Comparison of ENCODE assay signal across 8 mouse cellular contexts in genomic region chr4:34686874-34687567, GRCm38 (mm10). TPM values are rescaled to one million over a fixed set of nuclear protein-coding genes. Genes with fewer than 3 reads are reported as not detected.
DNase-seq lines count a peak whose midpoint lies in the region; ATAC-seq and TF ChIP-seq lines count a peak whose summit lies in the region.

Slc35a1 (minus strand) TSS chr4:34687438.

- peak within 1 kb of the TSS; percentile 90 for H3K27ac ChIP-seq in gastrocnemius, adult 2 months
- peak within 1 kb of the TSS; percentile 97 for H3K27ac ChIP-seq in hindbrain, postnatal 0 days

- H3K4me3 ChIP-seq in gastrocnemius, adult 2 months, result peak within 1 kb of the TSS; percentile 84
- peak within 1 kb of the TSS; percentile 94 for H3K4me3 ChIP-seq in hindbrain, postnatal 0 days (ENCODE audit: low read length)
- peak within 1 kb of the TSS; percentile 93 for H3K4me3 ChIP-seq in megakaryocyte, embryonic 14.5 days (replicated peaks)

- no peak; the same call in 1 of the 2 replicates for TF ChIP-seq CTCF in gastrocnemius, adult 2 months (IDR thresholded peaks at IDR 0.05)
- TF ChIP-seq CTCF in hindbrain, postnatal 0 days (IDR thresholded peaks at IDR 0.05; ENCODE audit: low read depth), result peak; percentile 21; the same call in 1 of the 2 replicates

- H3K4me1 ChIP-seq in hindbrain, postnatal 0 days (ENCODE audit: insufficient read depth, low read length), result 0 out of 2 replicates have a peak, but pooled peaks cover 3% of the 10 kb centered on the region
- H3K4me1 ChIP-seq in megakaryocyte, embryonic 14.5 days, result peaks cover 19% of the 10 kb centered on the region

- H3K9ac ChIP-seq in hindbrain, postnatal 0 days (replicated peaks; ENCODE audit: low read length), result peak within 1 kb of the TSS; percentile 95

- H3K4me2 ChIP-seq in hindbrain, postnatal 0 days (ENCODE audit: low read depth, low read length), result peak within 1 kb of the TSS; percentile 60

- H3K36me3 ChIP-seq in hindbrain, postnatal 0 days (ENCODE audit: insufficient read depth, low read length), result peaks cover 5% of the 10 kb centered on the region
- peaks cover 12% of the 10 kb centered on the region for H3K36me3 ChIP-seq in megakaryocyte, embryonic 14.5 days (replicated peaks; ENCODE audit: low read length)

- H3K9me3 ChIP-seq in hindbrain, postnatal 0 days (ENCODE audit: low read length), result no peaks in the 10 kb centered on the region
- H3K9me3 ChIP-seq in megakaryocyte, embryonic 14.5 days, result no peaks in the 10 kb centered on the region

- peak; percentile 96 for ATAC-seq in common myeloid progenitor, adult 5-6 weeks (replicated peaks; ENCODE audit: low read depth, poor library complexity, severe bottlenecking)
- peak; percentile 99 for ATAC-seq in hindbrain, postnatal 0 days

- peak; percentile 94 for DNase-seq in ZHBTc4 (ENCODE audit: low read depth, low spot score)
- DNase-seq in gastrocnemius, adult 2 months, result peak; percentile 97
- DNase-seq in hindbrain, postnatal 0 days (ENCODE audit: low spot score), result peak; percentile 97
- peak; percentile 90 to 94 for DNase-seq in left cerebral cortex, adult 8-10 months (ENCODE audit: low spot score in 2 of 2)
- peak; percentile 96 for DNase-seq in right cerebral cortex, postnatal 10 days (ENCODE audit: low spot score in 2 of 2)
- peak; percentile 89 for DNase-seq in urinary bladder, postnatal 25 days (ENCODE audit: low spot score)

- no peaks in the 10 kb centered on the region for H3K27me3 ChIP-seq in hindbrain, postnatal 0 days (ENCODE audit: insufficient read depth, low read length)
- no peaks in the 10 kb centered on the region for H3K27me3 ChIP-seq in megakaryocyte, embryonic 14.5 days (replicated peaks)

- intact Hi-C loops in gastrocnemius, adult 2 months (cut with DNase I), result loop anchor here (1.0 to 5.0 kb wide), 3 partner anchors 91 to 235 kb away; partner anchors contain the start of gene Smim8

- under 1% methylated on average over 65 of the region's 65 CpGs for WGBS in hindbrain, postnatal 0 days

RNA-seq across cellular contexts. Expression of gene Slc35a1, which starts in this region (rescaled TPM):
- total RNA-seq in common myeloid progenitor, adult 5-6 weeks (2017), result 23.2 and 24.3 TPM in 2 replicates
- 10 to 100 TPM; 10.9 to 14.7 TPM for total RNA-seq in gastrocnemius, adult 2 months (2021)
- 22.2 and 23.3 TPM in 2 replicates for total RNA-seq in hindbrain, postnatal 0 days (2014; rRNA removed)
- 34.0 and 36.8 TPM in 2 replicates for polyA plus RNA-seq in hindbrain, postnatal 0 days (2015; fragmentation: Nextera tagmentation; extraction: Ambion mirVana)
- total RNA-seq in left cerebral cortex, adult 8-10 months (2022), result 10 to 100 TPM; 20.6 to 23.8 (median 21.5) TPM
- 0.87 TPM in 1 of 2 replicates, not detected in the other for polyA plus RNA-seq in megakaryocyte, embryonic 14.5 days (2012; ENCODE audit: insufficient read depth, low replicate concordance)

Comparison
In these comparisons a context has a peak if more than half of its experiments do, and no peak if none do; other contexts are left out.
1. Peak in every context shown above with its lines: DNase-seq, ATAC-seq, H3K4me3 ChIP-seq and H3K27ac ChIP-seq.
2. RNA of gene Slc35a1 (polyA plus RNA-seq): 34.0 to 36.8 TPM in hindbrain, postnatal 0 days; 0.87 TPM in megakaryocyte, embryonic 14.5 days; every median in the first group is over 10 times any median in the second.